Mouse (Mus musculus) adrenal gland, adult 18-20 months (tissue): Measurements from ENCODE around the gene Rnf223. TPM values are rescaled to one million over a fixed set of nuclear protein-coding genes. Genes with fewer than 3 reads are reported as not detected.
"Not testable (repeated sequence)": the region's sequence is repeated elsewhere in the genome, so short reads cannot be mapped to it uniquely, and the experiment has no call there.

Source experiments
- DNase-seq, 2 experiments: peaks; one replicate each; pipeline ENCODE4 v3.0.0; 2021 to 2022; ENCODE audit warnings: low spot score in 2 of 2
- total RNA-seq, 2 experiments: library from RNA; stranded (reverse); gene quantifications; 1 replicate in 1 of 2; 2 replicates in 1 of 2; pipeline ENCODE4 v1.2.3; 2021

The Rnf223 gene
- total RNA-seq, 2 experiments from 2014 or later: 0.10 TPM; not detected in 1

DNA sequence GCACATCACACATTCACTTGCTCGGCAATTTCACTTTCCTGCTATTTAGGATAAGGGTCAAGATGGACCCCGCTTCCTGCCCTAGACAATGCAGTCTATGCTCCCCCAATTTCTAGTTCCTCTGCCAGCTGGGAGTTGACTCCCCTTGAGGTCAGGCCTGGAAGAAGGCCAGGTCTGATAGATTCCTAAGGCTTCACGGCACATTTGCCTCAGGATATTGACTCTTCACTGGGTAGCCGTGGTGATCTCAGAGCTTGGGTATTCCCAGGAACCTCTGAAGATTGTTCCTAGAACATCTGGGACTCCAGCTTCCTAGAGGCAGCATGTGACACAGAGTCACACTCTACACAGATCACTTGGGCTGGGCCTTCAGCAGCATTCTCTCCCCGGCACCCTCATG, 1.6 kb upstream of the Rnf223 start:
- no peak for DNase-seq

DNA sequence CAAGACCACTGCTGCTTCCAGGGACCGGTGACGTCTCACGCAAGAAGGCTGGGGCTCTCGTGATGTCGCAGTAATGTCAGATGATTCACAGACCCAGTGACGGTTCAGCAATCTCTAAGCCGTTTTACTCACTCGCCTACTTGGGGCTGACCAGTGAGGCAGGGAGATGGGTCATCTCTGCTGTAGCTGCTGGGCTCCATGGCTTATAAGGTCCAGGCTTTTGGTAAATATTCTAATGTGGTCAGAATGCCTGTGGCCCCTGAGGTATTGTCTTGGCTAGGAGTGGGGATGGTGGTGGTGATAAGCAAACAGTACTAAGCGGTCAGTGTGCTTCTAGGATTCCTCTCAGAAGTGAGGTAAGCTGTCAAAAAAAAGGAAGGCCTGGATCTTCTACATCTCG, 627 bp downstream of the Rnf223 start:
- DNase-seq: no peak

DNA sequence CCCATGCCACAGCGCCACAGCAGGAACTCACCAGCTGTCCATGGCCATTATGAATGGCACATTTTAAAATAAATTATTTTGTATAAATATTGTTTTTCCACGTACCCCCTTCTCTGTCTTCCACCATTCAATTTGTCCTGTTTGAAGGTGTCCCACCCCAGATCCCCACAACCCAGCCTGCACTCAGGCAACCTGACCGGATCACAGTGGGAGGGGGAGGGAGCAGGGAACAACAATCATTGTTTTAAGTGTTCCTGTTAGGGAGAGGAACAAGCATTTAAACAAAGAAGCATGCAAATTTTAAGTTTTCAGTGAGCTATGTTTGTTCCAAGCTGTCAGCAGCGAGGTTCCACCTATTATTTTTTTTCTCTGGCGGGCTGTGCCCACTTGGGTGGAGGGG, 3.0 kb downstream of the Rnf223 start:
- no peak for DNase-seq

DNA sequence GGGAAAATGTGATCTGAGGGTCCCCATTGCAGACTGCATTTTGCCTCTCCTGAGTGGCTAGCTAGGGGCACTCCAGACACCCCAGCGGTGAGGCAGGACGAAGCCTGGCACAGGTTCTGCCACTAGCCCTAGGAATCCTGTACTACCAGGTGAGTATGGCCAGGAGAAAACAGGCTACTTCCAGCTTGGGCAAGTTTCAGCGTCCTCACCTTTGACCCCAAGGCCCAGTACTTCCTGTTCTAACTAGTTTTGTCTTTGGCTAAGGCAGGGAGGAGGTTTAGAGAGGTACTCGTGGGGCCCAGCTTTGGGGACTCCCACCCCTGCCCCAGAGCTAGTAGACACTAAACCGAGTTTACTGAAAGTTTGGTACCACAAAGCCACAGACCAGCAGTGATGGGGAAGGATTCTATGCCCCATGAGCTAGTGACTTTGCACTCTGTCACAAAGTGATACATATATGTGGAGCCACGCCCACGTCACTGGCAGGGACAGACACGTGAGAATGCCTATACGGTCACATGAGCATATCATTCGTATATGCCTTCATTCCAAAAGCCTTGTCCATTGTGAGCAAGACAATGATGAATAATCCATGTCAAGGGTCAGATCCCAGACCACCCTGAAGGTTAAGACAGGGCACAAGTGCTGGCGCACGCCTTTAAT, 3.8 kb downstream of the Rnf223 start:
- no peak for DNase-seq

DNA sequence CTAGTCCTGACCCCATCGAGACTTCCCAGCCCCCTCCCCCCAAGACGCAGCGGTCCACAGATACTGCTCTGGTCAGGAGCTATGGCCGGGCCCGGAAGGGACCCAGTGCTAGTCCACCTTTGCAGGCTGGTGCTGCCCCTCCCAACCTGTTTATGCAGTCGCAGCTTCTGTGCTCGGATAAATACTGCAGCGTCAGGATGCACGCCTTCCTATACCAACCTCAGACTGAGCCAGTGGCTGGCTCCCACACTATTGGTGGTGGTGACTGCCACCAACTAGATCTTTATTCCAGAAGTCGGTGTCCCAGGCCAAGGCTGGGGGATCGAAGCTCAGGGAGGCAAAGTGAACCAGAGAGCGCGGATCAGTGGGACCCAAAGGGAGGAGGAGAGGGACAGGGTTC, 4.8 kb downstream of the Rnf223 start:
- no peak for DNase-seq

DNA sequence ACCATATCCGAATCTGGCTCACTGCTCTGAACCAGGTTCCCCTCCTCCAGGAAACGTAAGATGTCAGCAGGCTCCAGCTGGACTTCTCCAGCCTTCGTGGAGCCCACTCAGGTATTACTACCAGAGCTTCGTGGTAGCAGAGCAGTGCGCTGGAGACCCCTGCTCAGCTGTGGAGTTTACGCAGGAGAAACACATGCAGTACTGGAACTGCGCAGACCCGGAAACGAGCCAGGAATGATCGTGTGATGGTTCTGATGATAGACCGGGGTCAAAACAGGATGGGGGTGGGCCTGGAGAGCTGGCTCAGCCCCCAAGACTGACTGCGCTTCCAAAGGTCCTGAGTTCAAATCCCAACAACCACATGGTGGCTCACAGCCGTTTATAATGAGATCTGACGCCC, 5.5 kb downstream of the Rnf223 start:
- no peak for DNase-seq

DNA sequence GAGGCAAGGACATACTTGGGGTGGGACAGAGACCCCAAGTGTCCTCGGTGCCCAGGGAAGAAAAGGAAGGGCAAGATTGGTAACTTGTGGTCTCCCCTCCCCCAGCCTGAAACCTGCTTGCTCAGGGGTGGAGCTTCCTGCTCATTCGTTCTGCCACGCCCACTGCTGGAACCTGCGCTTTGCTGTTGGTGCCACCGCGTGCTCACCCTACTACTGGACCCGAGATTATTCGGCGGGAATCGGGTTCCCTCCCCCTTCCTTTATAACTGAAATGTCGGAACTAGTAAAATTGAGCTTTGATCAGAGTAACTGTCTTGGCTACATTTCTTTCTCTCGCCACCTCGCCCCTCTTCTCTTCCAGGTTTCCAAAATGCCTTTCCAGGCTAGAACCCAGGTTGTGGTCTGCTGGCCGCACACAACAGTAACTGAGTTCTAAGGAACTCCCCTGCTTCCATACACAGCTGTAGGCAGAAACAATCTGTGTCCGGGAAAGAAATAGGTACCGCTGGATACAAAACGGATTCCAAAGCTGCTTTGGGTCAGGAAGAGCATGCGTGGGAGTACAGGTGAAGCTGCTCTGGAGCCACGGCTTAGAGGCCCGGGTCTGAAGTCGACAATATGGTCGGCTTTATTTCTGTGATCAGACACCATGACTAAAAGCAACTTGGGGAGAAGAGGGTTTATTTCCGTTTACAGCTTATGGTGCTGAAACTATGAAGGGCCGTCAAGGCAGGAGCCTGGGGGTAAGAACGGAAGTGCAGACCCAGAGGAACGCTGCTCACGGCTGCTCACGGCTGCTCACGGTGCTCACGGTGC, 6.2 kb downstream of the Rnf223 start:
- no peak for DNase-seq

DNA sequence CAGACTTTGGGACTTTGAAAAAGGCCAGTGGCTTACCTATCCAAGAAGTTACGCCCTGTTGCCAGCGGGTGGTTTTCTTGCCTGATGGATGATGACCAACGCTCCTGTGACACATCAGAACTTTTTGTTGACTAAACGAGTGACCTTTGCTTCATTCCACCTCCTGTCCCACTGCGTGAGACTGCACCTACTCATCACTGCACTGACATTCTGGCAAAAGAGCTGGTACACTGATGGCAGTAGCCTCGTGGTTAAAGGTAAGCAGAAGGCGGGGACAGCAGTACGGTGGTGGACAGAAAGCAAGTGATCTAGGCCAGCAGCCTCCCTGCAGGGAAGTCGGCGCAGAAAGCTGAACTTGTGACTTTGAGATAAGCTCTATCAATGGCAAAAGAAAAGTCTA, 20.6 kb downstream of the Rnf223 start:
- not testable (repeated sequence) for DNase-seq

DNA sequence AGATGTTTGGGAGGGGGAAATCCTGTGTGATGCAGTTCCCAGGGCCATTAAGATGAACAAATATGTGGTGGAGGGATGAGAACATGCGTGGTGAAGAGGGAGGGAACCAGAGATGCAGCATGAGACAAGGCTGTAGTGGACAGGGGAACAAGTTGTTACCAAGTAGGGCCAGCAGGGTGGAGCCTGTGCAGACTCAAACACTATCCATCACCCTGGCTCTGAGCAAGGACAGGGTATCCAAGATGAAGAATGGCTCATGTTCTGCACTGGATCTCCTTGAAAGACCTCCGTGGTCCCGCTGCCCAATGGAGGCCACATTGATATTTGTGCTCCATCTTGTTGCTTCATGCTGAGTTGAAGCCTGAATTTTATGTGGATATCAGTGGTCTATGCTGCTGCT, 24.5 kb downstream of the Rnf223 start:
- no peak for DNase-seq

DNA sequence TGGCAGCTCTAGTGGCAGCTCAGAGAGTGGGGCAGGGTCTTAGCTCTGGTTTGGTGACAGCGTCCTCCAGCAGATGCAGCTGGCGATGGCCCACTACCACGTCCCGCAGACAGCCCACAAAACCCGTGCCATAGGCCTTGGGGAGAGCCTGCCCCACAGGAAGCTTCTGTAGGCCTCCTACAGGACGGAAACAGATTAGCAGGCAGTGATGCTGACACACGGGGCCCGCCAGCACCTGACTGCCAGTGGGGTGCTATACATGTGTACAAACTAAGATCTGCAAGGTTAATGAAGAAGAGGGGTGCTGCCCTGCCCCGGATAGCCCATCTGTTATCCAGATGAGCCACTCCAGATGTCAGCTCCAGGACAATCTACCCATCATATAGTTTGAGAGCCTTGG, 36.2 kb downstream of the Rnf223 start:
- peak in 1 of 2 experiments; percentile 17 for DNase-seq

DNA sequence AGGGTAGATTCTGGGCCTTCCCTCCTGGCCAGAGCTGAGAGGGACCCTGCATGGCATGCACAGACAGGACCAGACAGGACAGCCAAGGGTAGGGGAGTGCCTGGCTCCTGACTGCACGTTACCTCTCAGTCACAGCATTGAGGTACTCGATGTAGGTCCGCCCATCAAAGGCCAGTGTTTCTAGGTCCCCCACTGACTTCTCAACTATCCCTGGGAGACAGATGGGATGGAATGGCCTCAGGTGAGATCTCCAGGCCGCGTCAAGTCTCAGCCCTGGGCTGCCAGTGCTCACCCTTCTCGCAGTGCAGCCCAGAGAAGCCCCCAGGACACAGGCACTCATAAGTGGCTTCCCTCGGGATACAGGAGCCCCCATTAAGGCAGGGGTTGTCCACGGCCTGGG, 38.3 kb downstream of the Rnf223 start:
- peak in 1 of 2 experiments; percentile 15 for DNase-seq

DNA sequence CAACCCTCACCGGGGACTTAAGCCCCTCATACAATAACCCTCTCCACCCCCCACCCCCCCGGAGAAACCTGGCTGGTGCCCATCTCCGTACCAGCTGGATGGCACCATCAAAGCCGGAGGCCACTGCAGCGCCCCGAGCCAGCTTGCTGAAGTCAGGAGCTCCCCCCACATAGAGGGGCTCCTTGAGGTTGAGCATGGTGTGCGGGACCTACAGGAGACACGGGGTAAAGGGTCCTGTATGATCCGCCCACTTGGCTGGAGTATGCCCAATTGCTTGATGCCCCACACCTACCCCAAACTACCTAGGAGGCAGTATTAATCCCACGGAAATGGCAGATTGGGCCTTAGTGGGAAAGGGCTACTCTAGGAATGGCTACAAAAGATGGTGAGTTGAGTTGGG, 38.8 kb downstream of the Rnf223 start:
- peak in 1 of 2 experiments; percentile 14 for DNase-seq

DNA sequence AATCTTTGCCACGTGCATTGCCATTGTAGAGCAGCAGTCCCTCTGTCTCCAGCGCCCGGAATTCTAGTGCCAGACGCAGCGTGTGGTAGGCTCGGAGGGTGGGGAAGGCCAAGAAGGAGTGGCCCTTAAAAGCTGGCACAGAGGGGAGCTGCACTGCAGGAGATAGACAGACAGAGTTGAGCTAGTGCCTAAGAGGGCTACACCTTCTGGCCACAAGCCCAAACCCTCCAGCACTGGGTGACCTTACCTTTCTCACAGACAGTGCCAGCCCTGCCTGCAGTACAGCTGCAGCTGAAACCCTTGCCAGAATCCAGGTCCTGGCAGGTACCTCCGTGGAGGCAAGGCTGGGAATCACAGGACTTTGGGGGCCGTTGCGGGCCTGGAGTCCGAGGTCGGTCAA, 41.5 kb downstream of the Rnf223 start:
- DNase-seq: no peak

DNA sequence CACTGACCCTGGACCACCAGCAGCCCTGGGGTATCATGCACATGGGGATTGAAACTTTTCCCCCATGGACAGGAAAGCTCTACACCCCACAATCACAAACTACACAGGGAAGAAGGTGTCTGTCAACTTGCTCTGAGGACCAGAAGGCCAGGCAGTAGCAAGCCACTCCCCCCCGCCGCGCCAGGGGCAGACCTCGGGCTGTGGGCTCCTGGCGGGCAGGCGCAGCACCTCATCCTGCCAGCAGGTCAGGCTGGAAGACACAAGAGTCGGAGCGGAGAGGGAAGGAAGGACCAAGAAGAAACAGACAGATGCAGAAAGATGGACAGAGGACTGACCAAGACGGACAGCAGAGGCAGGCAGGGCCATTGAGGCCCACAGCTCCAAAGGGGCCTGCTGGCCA, 47.3 kb downstream of the Rnf223 start:
- DNase-seq: no peak

Other genes with a start within 250 kb of the Rnf223 start
- gene Pusl1, start 238.7 kb upstream of the Rnf223 start, total RNA-seq: 10 to 100 TPM; 28.1 to 32.8 TPM
- gene Acap3, start 238.7 kb upstream of the Rnf223 start, total RNA-seq: 10 to 100 TPM; 17.2 to 19.3 TPM
- 10 to 100 TPM; 75.5 to 85.8 TPM for gene Ube2j2, start 186.7 kb upstream of the Rnf223 start, total RNA-seq
- gene C1qtnf12, start 168.2 kb upstream of the Rnf223 start, total RNA-seq: 10 to 100 TPM; 69.5 to 94.3 TPM
- 1 to 10 TPM; 5.9 to 6.1 TPM for gene B3galt6, start 137.9 kb upstream of the Rnf223 start, total RNA-seq
- 100 to 1,000 TPM; 227 to 290 TPM for gene Sdf4, start 137.6 kb upstream of the Rnf223 start, total RNA-seq
- gene Tnfrsf4, start 116.7 kb upstream of the Rnf223 start, total RNA-seq: under 1 TPM; 0.29 to 0.66 TPM
- gene Tnfrsf18, start 104.3 kb upstream of the Rnf223 start, total RNA-seq: not detected
- gene Ttll10, start 71.1 kb upstream of the Rnf223 start, total RNA-seq: under 1 TPM in 1 of 2 experiments, not detected in 1; 0.35 TPM
- gene 9430015G10Rik, start 20.5 kb upstream of the Rnf223 start, total RNA-seq: 10 to 100 TPM in 1 of 2 experiments, 1 to 10 TPM in 1; 9.6 to 12.9 TPM
- 10 to 100 TPM; 27.8 to 29.7 TPM for gene Agrn, start 67.0 kb downstream of the Rnf223 start, total RNA-seq
- 1 to 10 TPM; 4.8 to 6.8 TPM for gene Isg15, start 70.3 kb downstream of the Rnf223 start, total RNA-seq
- 1 to 10 TPM; 3.3 to 4.7 TPM for gene AW011738, start 72.8 kb downstream of the Rnf223 start, total RNA-seq
- gene Perm1, start 85.4 kb downstream of the Rnf223 start, total RNA-seq: 1 to 10 TPM; 5.8 to 7.4 TPM
- 10 to 100 TPM; 19.7 to 19.8 TPM for gene Plekhn1, start 104.3 kb downstream of the Rnf223 start, total RNA-seq
- 10 to 100 TPM; 40.2 to 44.0 TPM for gene Noc2l, start 105.5 kb downstream of the Rnf223 start, total RNA-seq
- 1 to 10 TPM; 1.1 to 1.6 TPM for gene Samd11, start 125.1 kb downstream of the Rnf223 start, total RNA-seq
- gene Vmn2r-ps159, start 200.6 kb downstream of the Rnf223 start, total RNA-seq: not detected